Mouse (Mus musculus) limb, embryonic 10.5 days (tissue): ENCODE results near the gene Wdr48. TPM values are rescaled to one million over a fixed set of nuclear protein-coding genes. Genes with fewer than 3 reads are reported as not detected.
A peak's percentile ranks its signal among the peaks of the same experiment; 100 is the strongest.

ENCODE experiments used
- DNase-seq: peaks from one replicate; pipeline ENCODE4 v3.0.0-alpha.2; 2017; ENCODE audit warnings: low spot score
- H3K27ac ChIP-seq: fragments of 300-500 bp; sonication (generic); 2 replicates; pipeline ENCODE4 v1.5.1; 2016; ENCODE audit warnings: mild to moderate bottlenecking
- H3K27me3 ChIP-seq: fragments of 300-500 bp; sonication (generic); 2 replicates; pipeline ENCODE4 v1.6.1; 2016; ENCODE audit warnings: low read depth, mild to moderate bottlenecking; ENCODE audit not compliant: poor library complexity, severe bottlenecking
- H3K36me3 ChIP-seq: fragments of 300-500 bp; sonication (generic); 2 replicates; pipeline ENCODE4 v1.6.1; 2016; ENCODE audit warnings: mild to moderate bottlenecking, moderate library complexity
- H3K4me1 ChIP-seq: fragments of 300-500 bp; sonication (generic); 2 replicates; pipeline ENCODE4 v1.6.1; 2016
- H3K4me3 ChIP-seq: fragments of 300-500 bp; sonication (generic); 2 replicates; pipeline ENCODE4 v1.5.1; 2016; ENCODE audit warnings: mild to moderate bottlenecking, moderate library complexity
- H3K9me3 ChIP-seq: fragments of 300-500 bp; sonication (generic); replicated peaks from 2 replicates; pipeline ENCODE4 v1.6.1; 2016; ENCODE audit warnings: mild to moderate bottlenecking
- WGBS: fragments of 180-500 bp; shearing (Covaris S2); methylation state at CpG from one replicate; pipeline ENCODE4 v1.1.7; 2016; 5-methylcytosine and 5-hydroxymethylcytosine counted together
- polyA plus RNA-seq: library from polyadenylated mRNA; unstranded; fragments of >200 nt; fragmentation: Nextera tagmentation; extraction: Ambion mirVana; gene quantifications from 2 replicates; pipeline ENCODE4 v1.2.1, GENCODE M21; 2016

Gene Wdr48
- polyA plus RNA-seq, 1 experiment from 2014 or later: 71.8 TPM

- Histone ChIP-seq H3K9me3 (no peaks in the 10 kb centered on the region), H3K36me3 (peaks cover 12% of the 10 kb centered on the region), H3K27ac (peak within 1 kb of the TSS; percentile 88), H3K4me1 (peaks cover 48% of the 10 kb centered on the region), H3K27me3 (no peaks in the 10 kb centered on the region), H3K4me3 (peak within 1 kb of the TSS; percentile 65)
- 4% methylated on average over 40 of the region's 40 CpGs for WGBS
- peak; percentile 99 for DNase-seq
These were observed 42.5 kb downstream of the Wdr48 start, which contains the start of the genes Gorasp1 and Ttc21a for GRCm38 (mm10) chr9:119937005-119937773. TSS of gene Gorasp1 (minus strand) at chr9:119937565. TSS of gene Ttc21a (plus strand) at chr9:119937606.

GRCm38 (mm10) chr9:119938496-119938895 lies 43.8 kb downstream of the Wdr48 start:
- Histone ChIP-seq H3K4me3 (no peak overlapping the region), H3K4me1 (peaks cover 55% of the 10 kb centered on the region), H3K36me3 (no peaks in the 10 kb centered on the region), H3K9me3 (no peaks in the 10 kb centered on the region), H3K27me3 (no peaks in the 10 kb centered on the region), H3K27ac (peak overlapping the region; percentile 78; the same call in 1 of the 2 replicates)
- 77% methylated on average over 4 of the region's 4 CpGs for WGBS
- no peak for DNase-seq

- no peak overlapping the region for H3K4me3 ChIP-seq
- H3K4me1 ChIP-seq: peaks cover 57% of the 10 kb centered on the region
- peak overlapping the region; percentile 78; the same call in 1 of the 2 replicates for H3K27ac ChIP-seq
- H3K36me3 ChIP-seq: no peaks in the 10 kb centered on the region
- DNase-seq: no peak
- no peaks in the 10 kb centered on the region for H3K9me3 ChIP-seq
- H3K27me3 ChIP-seq: no peaks in the 10 kb centered on the region
- WGBS: 69% methylated on average over 10 of the region's 10 CpGs
These were observed 45.0 kb downstream of the Wdr48 start for GRCm38 (mm10) chr9:119939646-119940045.

GRCm38 (mm10) chr9:119941407-119941806 lies 46.7 kb downstream of the Wdr48 start:
- WGBS: 95% methylated on average over 5 of the region's 5 CpGs
- H3K27ac ChIP-seq: no peak overlapping the region; the same call in 1 of the 2 replicates
- no peaks in the 10 kb centered on the region for H3K27me3 ChIP-seq
- H3K4me1 ChIP-seq: peaks cover 54% of the 10 kb centered on the region
- no peak overlapping the region for H3K4me3 ChIP-seq
- no peaks in the 10 kb centered on the region for H3K36me3 ChIP-seq
- DNase-seq: no peak
- H3K9me3 ChIP-seq: no peaks in the 10 kb centered on the region

GRCm38 (mm10) chr9:119941861-119942260 lies 47.2 kb downstream of the Wdr48 start:
- WGBS: 85% methylated on average over 14 of the region's 14 CpGs
- Histone ChIP-seq H3K4me1 (peaks cover 49% of the 10 kb centered on the region), H3K27ac (peak overlapping the region; percentile 47; the same call in 1 of the 2 replicates), H3K27me3 (no peaks in the 10 kb centered on the region), H3K36me3 (no peaks in the 10 kb centered on the region), H3K9me3 (no peaks in the 10 kb centered on the region), H3K4me3 (no peak overlapping the region)
- no peak for DNase-seq

GRCm38 (mm10) chr9:119943326-119943725 lies 48.6 kb downstream of the Wdr48 start:
- 85% methylated on average over 1 of the region's 1 CpGs for WGBS
- no peak for DNase-seq
- Histone ChIP-seq H3K4me1 (peaks cover 36% of the 10 kb centered on the region), H3K27me3 (no peaks in the 10 kb centered on the region), H3K27ac (no peak overlapping the region), H3K36me3 (no peaks in the 10 kb centered on the region), H3K9me3 (no peaks in the 10 kb centered on the region), H3K4me3 (no peak overlapping the region)

- 74% methylated on average over 12 of the region's 12 CpGs for WGBS
- Histone ChIP-seq H3K9me3 (no peaks in the 10 kb centered on the region), H3K27me3 (no peaks in the 10 kb centered on the region), H3K36me3 (no peaks in the 10 kb centered on the region), H3K4me3 (no peak overlapping the region), H3K27ac (no peak overlapping the region), H3K4me1 (peaks cover 19% of the 10 kb centered on the region)
- peak; percentile 49 for DNase-seq
These were observed 50.7 kb downstream of the Wdr48 start for GRCm38 (mm10) chr9:119945173-119945900.

GRCm38 (mm10) chr9:119948804-119949203 lies 54.1 kb downstream of the Wdr48 start:
- Histone ChIP-seq H3K4me1 (peaks cover 4% of the 10 kb centered on the region), H3K36me3 (no peaks in the 10 kb centered on the region), H3K9me3 (no peaks in the 10 kb centered on the region), H3K27ac (no peak overlapping the region), H3K27me3 (no peaks in the 10 kb centered on the region), H3K4me3 (no peak overlapping the region)
- DNase-seq: no peak
- WGBS: 53% methylated on average over 3 of the region's 3 CpGs

GRCm38 (mm10) chr9:119950434-119950833 lies 55.8 kb downstream of the Wdr48 start:
- H3K27me3 ChIP-seq: no peaks in the 10 kb centered on the region
- no peaks in the 10 kb centered on the region for H3K9me3 ChIP-seq
- peak overlapping the region; percentile 12; the same call in 1 of the 2 replicates for H3K27ac ChIP-seq
- 51% methylated on average over 6 of the region's 6 CpGs for WGBS
- H3K4me3 ChIP-seq: no peak overlapping the region
- H3K36me3 ChIP-seq: no peaks in the 10 kb centered on the region
- DNase-seq: no peak
- peaks cover 4% of the 10 kb centered on the region for H3K4me1 ChIP-seq

- Histone ChIP-seq H3K27me3 (no peaks in the 10 kb centered on the region), H3K9me3 (no peaks in the 10 kb centered on the region), H3K4me1 (peaks cover 4% of the 10 kb centered on the region), H3K27ac (no peak overlapping the region), H3K4me3 (no peak overlapping the region), H3K36me3 (no peaks in the 10 kb centered on the region)
- DNase-seq: no peak
- WGBS: 88% methylated on average over 9 of the region's 9 CpGs
These were observed 56.7 kb downstream of the Wdr48 start for GRCm38 (mm10) chr9:119951388-119951787.

- Histone ChIP-seq H3K27ac (no peak overlapping the region), H3K4me3 (no peak overlapping the region), H3K27me3 (no peaks in the 10 kb centered on the region; the same call in 1 of the 2 replicates), H3K9me3 (no peaks in the 10 kb centered on the region), H3K36me3 (no peaks in the 10 kb centered on the region), H3K4me1 (peaks cover 14% of the 10 kb centered on the region)
- 84% methylated on average over 9 of the region's 9 CpGs for WGBS
- DNase-seq: no peak
These were observed 64.2 kb downstream of the Wdr48 start for GRCm38 (mm10) chr9:119958835-119959234.

- 72% methylated on average over 4 of the region's 4 CpGs for WGBS
- H3K27me3 ChIP-seq: no peaks in the 10 kb centered on the region; the same call in 1 of the 2 replicates
- peaks cover 14% of the 10 kb centered on the region for H3K4me1 ChIP-seq
These were observed 67.5 kb downstream of the Wdr48 start for GRCm38 (mm10) chr9:119962216-119962615.

More at GRCm38 (mm10) chr9:119962216-119962615, 67.5 kb downstream of the Wdr48 start:
- no peak for DNase-seq
- no peaks in the 10 kb centered on the region for H3K9me3 ChIP-seq
- no peaks in the 10 kb centered on the region for H3K36me3 ChIP-seq
- H3K4me3 ChIP-seq: no peak overlapping the region
- H3K27ac ChIP-seq: no peak overlapping the region
